Mouse (Mus musculus): Measurements from ENCODE around the gene Grn. TPM values are rescaled to one million over a fixed set of nuclear protein-coding genes. Genes with fewer than 3 reads are reported as not detected.
A peak's percentile ranks its signal among the peaks of the same experiment; 100 is the strongest.
"Not testable (repeated sequence)": the region's sequence is repeated elsewhere in the genome, so short reads cannot be mapped to it uniquely, and the experiment has no call there.

Gene Grn
- polyA plus RNA-seq, 1 experiment from 2014 or later, result 77.3 TPM

DNA sequence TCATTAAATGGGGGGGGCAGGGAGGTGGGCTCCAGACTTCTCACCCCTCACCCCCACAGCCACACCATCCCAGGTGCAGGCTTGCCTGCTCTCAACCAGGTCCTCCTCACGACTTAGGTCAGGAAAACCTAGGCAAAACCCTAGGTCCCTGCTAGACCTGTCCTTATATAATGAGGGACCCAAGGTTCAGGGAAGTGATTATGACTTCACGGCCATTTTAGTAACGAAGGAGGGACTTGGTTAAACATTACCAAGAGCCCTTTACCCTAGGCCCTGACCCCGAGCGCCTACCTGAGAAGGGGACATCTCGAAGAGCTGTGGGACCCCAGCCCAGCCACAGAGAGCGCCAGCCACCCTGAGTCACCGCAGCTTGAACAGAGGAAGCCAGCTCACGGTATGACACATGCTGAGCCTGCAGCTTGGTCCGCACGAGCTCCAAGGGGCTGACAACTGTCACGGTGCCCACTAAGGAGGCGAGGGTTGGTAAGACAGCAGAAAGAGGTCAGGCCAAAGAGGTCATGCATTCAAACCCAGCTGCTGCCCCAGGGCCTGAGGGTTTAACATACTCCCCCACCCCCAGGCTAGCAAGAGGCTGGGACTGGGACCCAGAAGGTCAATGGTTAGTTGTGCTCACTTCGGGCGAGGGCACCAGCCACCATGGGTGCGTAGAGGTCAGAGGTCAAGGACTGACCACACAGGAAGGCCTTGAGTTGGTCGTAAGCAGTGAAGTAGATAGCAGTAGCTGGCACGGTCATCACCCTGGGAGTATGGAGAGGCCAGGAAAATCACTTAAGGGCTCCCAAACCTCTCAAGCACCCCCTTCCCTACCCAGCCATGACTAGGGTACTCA lies 25.7 kb upstream of the Grn start:
- H3K9me3 ChIP-seq, result no peaks in the 10 kb centered on the region
- no peak for ATAC-seq (ENCODE audit: low FRiP score)
- peak overlapping the region; percentile 93 for H3K9ac ChIP-seq
- 0 out of 2 replicates have a peak overlapping the region, but pooled peaks have one; percentile 30 for H3K27ac ChIP-seq
- H3K4me3 ChIP-seq, result no peak overlapping the region; the same call in 1 of the 2 replicates
- H3K27me3 ChIP-seq, result peaks cover 12% of the 10 kb centered on the region
- peaks cover 55% of the 10 kb centered on the region for H3K4me1 ChIP-seq (replicated peaks)
- H3K36me3 ChIP-seq, result peaks cover 55% of the 10 kb centered on the region
- 70% methylated on average over 18 of the region's 18 CpGs for WGBS
- H3K4me2 ChIP-seq, result peak overlapping the region; percentile 23

DNA sequence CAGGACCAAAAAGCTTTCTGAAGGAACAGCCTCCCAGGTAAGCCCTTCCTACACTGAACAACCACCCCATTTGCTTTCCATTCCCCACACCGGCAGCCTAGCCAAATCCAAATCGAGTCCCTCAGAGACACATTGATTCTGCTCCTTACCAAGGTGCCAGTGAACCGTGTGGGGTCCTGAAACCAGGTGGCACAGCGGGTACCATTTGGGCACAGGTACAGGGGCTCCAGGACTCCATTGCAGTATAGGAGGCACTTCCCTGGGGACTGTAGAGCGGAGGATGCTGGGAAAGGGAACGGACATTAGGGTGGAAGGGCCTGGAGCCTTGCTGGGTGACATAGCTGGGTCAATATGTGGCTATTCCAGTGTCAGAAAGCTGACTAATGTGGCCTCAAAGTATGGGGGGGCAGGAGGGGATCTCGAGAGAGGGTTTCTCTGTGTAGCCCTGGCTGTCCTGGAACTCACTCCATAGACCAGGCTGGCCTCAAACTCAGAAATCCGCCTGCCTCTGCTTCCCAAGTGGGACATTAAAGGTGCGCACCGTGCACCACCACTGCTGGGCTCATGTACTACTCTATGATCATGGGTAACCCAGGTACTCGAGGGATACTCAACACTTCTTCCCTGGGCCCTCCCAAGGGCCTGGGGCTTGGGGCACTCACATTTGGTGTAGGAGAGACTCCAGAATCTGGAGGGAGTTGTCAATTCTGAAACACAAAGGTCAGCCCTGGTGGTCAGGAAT lies 24.4 kb upstream of the Grn start:
- peaks cover 42% of the 10 kb centered on the region for H3K36me3 ChIP-seq
- peaks cover 43% of the 10 kb centered on the region for H3K4me1 ChIP-seq (replicated peaks)
- peaks cover 4% of the 10 kb centered on the region; the same call in 1 of the 2 replicates for H3K27me3 ChIP-seq
- H3K27ac ChIP-seq, result no peak overlapping the region
- no peaks in the 10 kb centered on the region for H3K9me3 ChIP-seq
- peak overlapping the region; percentile 77; the same call in 1 of the 2 replicates for H3K4me3 ChIP-seq
- peak overlapping the region; percentile 93 for H3K9ac ChIP-seq
- ATAC-seq (ENCODE audit: low FRiP score), result no peak
- H3K4me2 ChIP-seq, result peak overlapping the region; percentile 93
- 86% methylated on average over 11 of the region's 11 CpGs for WGBS

- H3K9ac ChIP-seq, result peak overlapping the region; percentile 93
- H3K27ac ChIP-seq, result peak overlapping the region; percentile 92
- peaks cover 41% of the 10 kb centered on the region for H3K4me1 ChIP-seq (replicated peaks)
- no peaks in the 10 kb centered on the region for H3K9me3 ChIP-seq
- H3K4me2 ChIP-seq, result peak overlapping the region; percentile 93
- H3K27me3 ChIP-seq, result no peaks in the 10 kb centered on the region
- peak overlapping the region; percentile 77 for H3K4me3 ChIP-seq
- ATAC-seq (ENCODE audit: low FRiP score), result no peak
- H3K36me3 ChIP-seq, result peaks cover 36% of the 10 kb centered on the region
- WGBS, result 12% methylated on average over 3 of the region's 3 CpGs
These were observed 23.7 kb upstream of the Grn start for GRCm38 (mm10) chr11:102406401-102406800.

- Histone ChIP-seq H3K4me1 (replicated peaks) (peaks cover 34% of the 10 kb centered on the region), H3K27ac (peak overlapping the region; percentile 92), H3K4me3 (peak overlapping the region; percentile 77), H3K4me2 (peak overlapping the region; percentile 93), H3K36me3 (peaks cover 28% of the 10 kb centered on the region), H3K9me3 (no peaks in the 10 kb centered on the region), H3K9ac (peak overlapping the region; percentile 93), H3K27me3 (no peaks in the 10 kb centered on the region)
- ATAC-seq (ENCODE audit: low FRiP score), result peak; percentile 65
- WGBS, result under 1% methylated on average over 85 of the region's 85 CpGs
These were observed 22.9 kb upstream of the Grn start for GRCm38 (mm10) chr11:102406900-102407833.

DNA sequence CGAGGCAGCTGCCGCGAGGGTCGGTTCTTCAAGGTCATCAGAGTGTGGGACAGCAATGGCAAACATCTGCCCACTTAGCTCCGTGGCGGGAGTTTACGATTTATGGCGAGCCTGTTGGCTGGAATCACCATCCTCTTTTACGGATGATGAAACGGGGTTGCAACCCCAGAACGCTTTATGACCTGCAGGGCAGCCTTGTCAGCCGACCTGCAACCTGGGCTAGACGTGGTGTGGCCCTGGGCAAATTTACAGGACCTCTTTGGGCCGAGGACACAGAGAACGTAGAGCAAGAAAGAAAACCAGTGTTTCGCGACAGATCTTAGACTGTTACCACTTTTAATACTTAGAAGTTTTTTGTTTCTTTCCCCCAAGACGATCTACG lies 22.3 kb upstream of the Grn start, which contains the start of gene Slc25a39:
Gene Slc25a39, minus strand, starts transcription at position 113 of the 382 bp plus-strand sequence.
- Histone ChIP-seq H3K9ac (peak within 1 kb of the TSS; percentile 93), H3K4me2 (peak within 1 kb of the TSS; percentile 93), H3K4me3 (peak within 1 kb of the TSS; percentile 77), H3K27me3 (no peaks in the 10 kb centered on the region), H3K27ac (peak within 1 kb of the TSS; percentile 92), H3K4me1 (replicated peaks) (peaks cover 34% of the 10 kb centered on the region), H3K36me3 (peaks cover 22% of the 10 kb centered on the region), H3K9me3 (no peaks in the 10 kb centered on the region)
- WGBS, result 1% methylated on average over 19 of the region's 19 CpGs
- no peak for ATAC-seq (ENCODE audit: low FRiP score)

GRCm38 (mm10) chr11:102408344-102408876 lies 21.7 kb upstream of the Grn start:
- Histone ChIP-seq H3K4me1 (replicated peaks) (peaks cover 34% of the 10 kb centered on the region), H3K9me3 (no peaks in the 10 kb centered on the region), H3K27me3 (no peaks in the 10 kb centered on the region), H3K9ac (no peak overlapping the region; the same call in 1 of the 2 replicates), H3K4me2 (peak overlapping the region; percentile 93), H3K27ac (peak overlapping the region; percentile 92), H3K4me3 (peak overlapping the region; percentile 77), H3K36me3 (peaks cover 16% of the 10 kb centered on the region)
- under 1% methylated on average over 32 of the region's 32 CpGs for WGBS
- ATAC-seq (ENCODE audit: low FRiP score), result peak; percentile 89

DNA sequence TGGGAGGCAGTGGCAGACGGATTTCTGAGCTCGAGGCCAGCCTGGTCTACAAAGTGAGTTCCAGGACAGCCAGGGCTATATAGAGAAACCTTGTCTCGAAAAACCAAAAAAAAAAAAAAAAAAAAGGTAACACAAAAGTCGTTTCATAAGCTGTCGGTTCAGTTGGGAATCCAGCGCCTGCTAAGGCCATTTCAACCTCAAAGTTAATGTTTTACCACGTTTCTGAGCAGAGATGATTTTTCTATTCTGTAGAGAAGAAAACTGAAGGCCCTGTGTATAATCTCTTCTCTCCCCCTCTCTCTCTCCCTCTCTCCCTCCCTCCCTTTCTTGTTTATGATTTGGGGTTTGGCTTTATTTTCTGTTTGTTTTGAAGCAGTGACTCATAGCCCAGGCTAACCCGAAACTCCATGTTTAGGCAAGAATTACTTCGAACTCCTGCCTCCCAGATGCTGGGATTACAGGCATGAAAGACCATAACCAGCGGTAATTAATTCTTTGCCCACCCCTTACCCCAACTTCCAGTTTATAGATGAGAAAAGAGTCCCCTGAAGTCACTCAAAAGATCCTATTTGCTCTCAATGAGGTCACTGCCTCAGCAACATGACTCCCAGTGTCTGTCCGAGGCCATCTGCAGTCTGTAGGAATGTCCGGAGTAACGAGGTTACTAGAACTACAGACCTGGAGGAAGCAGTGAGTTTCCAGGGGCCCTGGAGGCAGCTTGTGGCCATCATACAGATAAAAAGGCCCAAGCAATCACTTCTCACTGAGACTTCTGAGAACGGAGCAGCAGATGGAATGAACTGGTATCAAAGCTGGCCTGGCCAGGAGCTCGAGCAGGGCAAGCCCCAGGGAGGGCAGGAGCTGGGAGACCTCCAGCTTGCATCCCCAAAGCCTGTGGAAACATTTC lies 21.0 kb upstream of the Grn start:
- Histone ChIP-seq H3K4me1 (replicated peaks) (peaks cover 34% of the 10 kb centered on the region), H3K9me3 (no peaks in the 10 kb centered on the region), H3K27ac (peak overlapping the region; percentile 60), H3K27me3 (no peaks in the 10 kb centered on the region), H3K4me3 (peak overlapping the region; percentile 77), H3K36me3 (peaks cover 8% of the 10 kb centered on the region), H3K9ac (no peak overlapping the region; the same call in 1 of the 2 replicates), H3K4me2 (peak overlapping the region; percentile 93)
- 45% methylated on average over 15 of the region's 15 CpGs for WGBS
- no peak for ATAC-seq (ENCODE audit: low FRiP score)

GRCm38 (mm10) chr11:102409795-102410330 lies 20.3 kb upstream of the Grn start:
- H3K4me2 ChIP-seq, result no peak overlapping the region
- no peak overlapping the region for H3K9ac ChIP-seq

GRCm38 (mm10) chr11:102410345-102410744 lies 19.8 kb upstream of the Grn start:
- H3K27me3 ChIP-seq; ATAC-seq (ENCODE audit: low FRiP score); H3K4me3 ChIP-seq; H3K27ac ChIP-seq; H3K9me3 ChIP-seq; H3K36me3 ChIP-seq; H3K9ac ChIP-seq; H3K4me2 ChIP-seq: not testable (repeated sequence)
- peaks cover 23% of the 10 kb centered on the region for H3K4me1 ChIP-seq (replicated peaks)
- 97% methylated on average over 3 of the region's 3 CpGs for WGBS

More at GRCm38 (mm10) chr11:102409795-102410330, 20.3 kb upstream of the Grn start:
- Histone ChIP-seq H3K27me3 (no peaks in the 10 kb centered on the region), H3K27ac (no peak overlapping the region), H3K36me3 (peaks cover 1% of the 10 kb centered on the region), H3K4me1 (replicated peaks) (peaks cover 28% of the 10 kb centered on the region), H3K9me3 (no peaks in the 10 kb centered on the region), H3K4me3 (no peak overlapping the region)
- 95% methylated on average over 3 of the region's 3 CpGs for WGBS
- ATAC-seq (ENCODE audit: low FRiP score), result no peak

GRCm38 (mm10) chr11:102411061-102411460 lies 19.1 kb upstream of the Grn start:
- H3K4me2 ChIP-seq, result no peak overlapping the region
- no peak for ATAC-seq (ENCODE audit: low FRiP score)
- H3K9ac ChIP-seq, result no peak overlapping the region
- 0 out of 2 replicates have a peak, but pooled peaks cover 3% of the 10 kb centered on the region for H3K27me3 ChIP-seq
- peaks cover 16% of the 10 kb centered on the region for H3K4me1 ChIP-seq (replicated peaks)
- H3K36me3 ChIP-seq, result no peaks in the 10 kb centered on the region
- H3K4me3 ChIP-seq, result no peak overlapping the region
- no peaks in the 10 kb centered on the region for H3K9me3 ChIP-seq
- WGBS, result 84% methylated on average over 3 of the region's 3 CpGs
- no peak overlapping the region for H3K27ac ChIP-seq
